Mouse (Mus musculus): ENCODE results near the gene Mageb5.
"Not testable (repeated sequence)": the region's sequence is repeated elsewhere in the genome, so short reads cannot be mapped to it uniquely, and the experiment has no call there.

Mageb5 gene

DNA sequence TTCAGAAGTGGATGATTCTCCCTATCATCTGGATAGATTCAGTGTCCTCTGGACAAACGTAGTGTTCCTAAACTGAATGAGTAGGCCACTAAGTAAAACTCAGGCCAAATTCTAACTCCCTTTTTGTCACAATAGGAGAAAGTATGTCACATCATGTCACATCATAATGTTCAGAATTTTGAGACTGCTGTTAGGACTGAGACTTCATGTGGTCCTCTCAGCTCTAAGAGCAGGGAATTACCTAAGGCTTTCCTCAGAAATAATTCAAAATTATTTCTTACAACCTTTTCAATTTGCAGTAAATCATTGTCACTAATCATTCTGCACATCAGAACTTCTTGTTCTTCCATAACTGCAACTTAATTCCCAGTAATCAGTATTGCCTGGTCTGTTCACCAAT lies at the start of gene Mageb5:
TSS of gene Mageb5 (minus strand) at position 101 of the 400 bp plus-strand sequence.
- not testable (repeated sequence) for DNase-seq

DNA sequence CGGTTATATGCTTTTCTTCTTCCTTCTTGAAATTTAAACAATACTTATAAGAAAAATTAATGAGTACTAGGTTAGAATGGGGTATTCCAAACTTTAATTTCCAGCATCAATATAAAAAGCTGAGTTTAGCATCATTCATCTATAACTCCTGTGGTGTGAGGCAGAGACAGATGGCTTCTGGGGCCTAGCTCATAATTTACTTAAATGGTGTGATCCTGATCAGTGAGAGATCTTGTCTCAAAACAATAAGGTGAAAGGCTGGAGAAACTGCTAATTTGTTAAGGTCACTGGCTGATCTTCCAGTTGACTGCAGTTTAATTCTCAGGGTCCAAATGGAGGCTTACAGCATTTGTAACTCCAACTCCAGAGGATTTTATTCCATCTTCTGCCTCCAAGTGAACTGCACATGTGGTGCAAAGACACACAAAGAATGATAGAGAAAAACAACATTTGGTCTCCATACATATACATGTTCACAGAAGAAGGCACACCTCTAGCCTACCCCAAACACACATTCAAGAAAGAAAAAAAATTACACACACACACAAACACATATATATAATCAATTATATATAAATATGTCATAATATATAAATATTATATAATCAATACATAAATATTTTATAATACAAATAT lies 23.1 kb downstream of the Mageb5 start:
- not testable (repeated sequence) for DNase-seq

All from kidney, adult 18-20 months (tissue).